Mouse (Mus musculus) kidney, adult 2 months (tissue): ENCODE results near the gene Rreb1.

Source experiments
- CTCF ChIP-seq: fragments of 200-500 bp; conservative IDR thresholded peaks from 2 replicates; pipeline ENCODE4 v1.5.1; 2011; ENCODE audit warnings: low read depth, mild to moderate bottlenecking, control low read depth, low read length, moderate library complexity, mixed read lengths; ENCODE audit not compliant: insufficient read depth, insufficient read length
- POLR2A ChIP-seq: fragments of 200-500 bp; IDR thresholded peaks from one replicate; pipeline ENCODE4 v1.6.1; 2011; ENCODE audit warnings: low read depth, low read length, control low read depth

DNA sequence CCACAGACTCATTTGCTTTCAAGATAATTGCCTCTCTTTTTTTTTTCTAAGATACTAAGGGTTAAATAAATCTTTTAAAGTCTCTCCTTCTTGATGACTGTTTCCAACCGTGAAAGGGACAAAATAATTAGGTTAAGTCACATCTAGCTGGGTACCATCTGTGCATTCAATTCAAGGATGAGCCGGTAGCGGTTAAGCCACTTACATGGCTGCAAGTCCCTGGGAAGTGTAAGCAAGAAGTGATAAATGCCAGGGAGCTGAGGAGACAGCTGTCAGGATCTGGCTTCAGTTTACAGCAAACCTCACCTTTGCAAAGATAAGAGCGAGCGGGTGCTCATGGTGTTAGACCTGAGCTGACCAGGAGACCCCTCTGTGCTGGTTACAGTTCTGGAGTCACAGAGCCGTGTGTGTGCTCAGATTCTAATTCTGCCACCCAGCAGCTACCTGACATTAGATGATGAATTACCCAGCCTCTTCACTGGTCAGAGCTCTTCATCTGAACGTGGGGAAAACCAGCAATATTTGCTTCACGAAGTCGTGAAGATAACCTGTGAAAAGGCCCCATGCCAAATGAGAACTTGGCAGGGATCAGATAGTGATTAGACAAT, 14.3 kb upstream of the Rreb1 start:
- TF ChIP-seq POLR2A (no peak), CTCF (no peak)
